Mouse (Mus musculus): ENCODE results near the gene Spata13. TPM values are rescaled to one million over a fixed set of nuclear protein-coding genes. Genes with fewer than 3 reads are reported as not detected.

The Spata13 gene
- polyA plus RNA-seq, 1 experiment = 21.6 TPM

- Histone ChIP-seq H3K4me3 (ENCODE audit: low read depth, low read length) (no peak overlapping the region), H3K27me3 (ENCODE audit: control insufficient read depth, insufficient read depth, low read length) (no peaks in the 10 kb centered on the region), H3K27ac (ENCODE audit: insufficient read depth, low read depth, low read length) (no peak overlapping the region), H3K4me1 (ENCODE audit: control insufficient read depth, insufficient read depth, insufficient read length, low read length) (peaks cover 5% of the 10 kb centered on the region), H3K36me3 (ENCODE audit: control insufficient read depth, insufficient read depth, low read length) (peaks cover 6% of the 10 kb centered on the region; the same call in 1 of the 2 replicates)
- WGBS = 36% methylated on average over 7 of the region's 7 CpGs
- TF ChIP-seq CTCF (IDR thresholded peaks at IDR 0.05; ENCODE audit: extremely low read depth, insufficient read length, insufficient replicate concordance, low read depth, low read length) (peak; percentile 66; the same call in 1 of the 2 replicates), POLR2A (IDR thresholded peaks at IDR 0.05; ENCODE audit: low read depth, low read length) (no peak)
Measured at GRCm38 (mm10) chr14:60688509-60689205, 54.9 kb downstream of the Spata13 start.

DNA sequence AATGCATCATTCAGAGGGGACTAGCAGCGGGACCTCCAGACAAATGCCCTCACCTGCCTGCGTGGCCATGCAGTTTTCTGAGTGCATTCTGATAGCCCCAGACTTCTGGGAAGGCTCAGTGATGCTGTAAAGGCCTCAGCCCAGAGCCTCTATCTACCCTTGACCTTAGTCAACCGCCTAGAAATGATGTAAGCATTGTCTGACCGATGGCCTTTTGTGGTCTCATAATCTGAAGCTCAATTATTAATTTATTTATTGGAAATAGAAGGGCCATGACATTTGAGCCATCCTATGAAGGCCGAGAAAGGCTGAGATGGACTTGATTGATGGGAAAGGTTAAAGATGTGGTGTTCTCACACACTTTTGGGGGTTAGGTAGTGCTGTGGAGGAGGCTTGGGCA lies 56.0 kb downstream of the Spata13 start:
- Histone ChIP-seq H3K4me3 (ENCODE audit: low read depth, low read length) (no peak overlapping the region), H3K36me3 (ENCODE audit: control insufficient read depth, insufficient read depth, low read length) (peaks cover 9% of the 10 kb centered on the region; the same call in 1 of the 2 replicates), H3K4me1 (ENCODE audit: control insufficient read depth, insufficient read depth, insufficient read length, low read length) (no peaks in the 10 kb centered on the region), H3K27me3 (ENCODE audit: control insufficient read depth, insufficient read depth, low read length) (no peaks in the 10 kb centered on the region), H3K27ac (ENCODE audit: insufficient read depth, low read depth, low read length) (no peak overlapping the region)
- WGBS = 88% methylated on average over 5 of the region's 5 CpGs
- no peak for TF ChIP-seq POLR2A (IDR thresholded peaks at IDR 0.05; ENCODE audit: low read depth, low read length)
- no peak for TF ChIP-seq CTCF (IDR thresholded peaks at IDR 0.05; ENCODE audit: extremely low read depth, insufficient read length, insufficient replicate concordance, low read depth, low read length)

DNA sequence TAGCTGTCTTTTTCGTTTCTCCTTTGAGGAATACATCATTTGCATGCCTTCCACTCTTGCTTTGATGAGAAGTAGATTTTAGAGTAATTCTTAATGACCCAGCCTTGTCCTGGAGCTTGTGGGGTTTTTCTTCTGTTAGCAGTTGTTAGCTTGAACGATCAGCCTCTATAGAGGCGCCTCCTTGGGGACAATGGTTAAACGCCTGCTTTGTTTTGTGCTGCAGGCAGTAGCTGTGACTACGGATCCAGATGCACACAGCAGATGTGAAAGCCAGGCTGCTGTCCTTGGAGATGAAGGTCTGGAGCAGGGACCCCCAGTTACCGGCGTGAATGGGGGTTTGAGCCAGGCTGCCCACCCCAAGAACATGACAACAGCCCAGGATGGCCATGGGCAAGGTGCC lies 56.8 kb downstream of the Spata13 start:
- no peak overlapping the region for H3K4me3 ChIP-seq (ENCODE audit: low read depth, low read length)
- no peak for TF ChIP-seq CTCF (IDR thresholded peaks at IDR 0.05; ENCODE audit: extremely low read depth, insufficient read length, insufficient replicate concordance, low read depth, low read length)
- TF ChIP-seq POLR2A (IDR thresholded peaks at IDR 0.05; ENCODE audit: low read depth, low read length) = no peak
- H3K36me3 ChIP-seq (ENCODE audit: control insufficient read depth, insufficient read depth, low read length) = peaks cover 9% of the 10 kb centered on the region; the same call in 1 of the 2 replicates
- no peaks in the 10 kb centered on the region for H3K27me3 ChIP-seq (ENCODE audit: control insufficient read depth, insufficient read depth, low read length)
- H3K4me1 ChIP-seq (ENCODE audit: control insufficient read depth, insufficient read depth, insufficient read length, low read length) = no peaks in the 10 kb centered on the region
- WGBS = 89% methylated on average over 7 of the region's 7 CpGs
- H3K27ac ChIP-seq (ENCODE audit: insufficient read depth, low read depth, low read length) = no peak overlapping the region

GRCm38 (mm10) chr14:60693122-60693536 lies 59.3 kb downstream of the Spata13 start:
- peaks cover 11% of the 10 kb centered on the region; the same call in 1 of the 2 replicates for H3K4me1 ChIP-seq (ENCODE audit: control insufficient read depth, insufficient read depth, insufficient read length, low read length)
- TF ChIP-seq CTCF (IDR thresholded peaks at IDR 0.05; ENCODE audit: extremely low read depth, insufficient read length, insufficient replicate concordance, low read depth, low read length) = no peak
- no peak for TF ChIP-seq POLR2A (IDR thresholded peaks at IDR 0.05; ENCODE audit: low read depth, low read length)
- H3K36me3 ChIP-seq (ENCODE audit: control insufficient read depth, insufficient read depth, low read length) = peaks cover 9% of the 10 kb centered on the region; the same call in 1 of the 2 replicates
- H3K27me3 ChIP-seq (ENCODE audit: control insufficient read depth, insufficient read depth, low read length) = no peaks in the 10 kb centered on the region
- H3K4me3 ChIP-seq (ENCODE audit: low read depth, low read length) = no peak overlapping the region
- 43% methylated on average over 11 of the region's 11 CpGs for WGBS
- H3K27ac ChIP-seq (ENCODE audit: insufficient read depth, low read depth, low read length) = no peak overlapping the region

- peaks cover 9% of the 10 kb centered on the region; the same call in 1 of the 2 replicates for H3K36me3 ChIP-seq (ENCODE audit: control insufficient read depth, insufficient read depth, low read length)
- WGBS = 70% methylated on average over 5 of the region's 5 CpGs
- peaks cover 11% of the 10 kb centered on the region; the same call in 1 of the 2 replicates for H3K4me1 ChIP-seq (ENCODE audit: control insufficient read depth, insufficient read depth, insufficient read length, low read length)
- TF ChIP-seq CTCF (IDR thresholded peaks at IDR 0.05; ENCODE audit: extremely low read depth, insufficient read length, insufficient replicate concordance, low read depth, low read length) (no peak), POLR2A (IDR thresholded peaks at IDR 0.05; ENCODE audit: low read depth, low read length) (no peak)
- no peak overlapping the region for H3K27ac ChIP-seq (ENCODE audit: insufficient read depth, low read depth, low read length)
- H3K27me3 ChIP-seq (ENCODE audit: control insufficient read depth, insufficient read depth, low read length) = no peaks in the 10 kb centered on the region
- no peak overlapping the region for H3K4me3 ChIP-seq (ENCODE audit: low read depth, low read length)
Measured at GRCm38 (mm10) chr14:60693666-60694065, 59.9 kb downstream of the Spata13 start.

GRCm38 (mm10) chr14:60694215-60694997 lies 60.6 kb downstream of the Spata13 start:
- Histone ChIP-seq H3K36me3 (ENCODE audit: control insufficient read depth, insufficient read depth, low read length) (peaks cover 9% of the 10 kb centered on the region; the same call in 1 of the 2 replicates), H3K4me3 (ENCODE audit: low read depth, low read length) (no peak overlapping the region), H3K27me3 (ENCODE audit: control insufficient read depth, insufficient read depth, low read length) (no peaks in the 10 kb centered on the region), H3K4me1 (ENCODE audit: control insufficient read depth, insufficient read depth, insufficient read length, low read length) (peaks cover 11% of the 10 kb centered on the region; the same call in 1 of the 2 replicates), H3K27ac (ENCODE audit: insufficient read depth, low read depth, low read length) (no peak overlapping the region)
- TF ChIP-seq POLR2A (IDR thresholded peaks at IDR 0.05; ENCODE audit: low read depth, low read length) = no peak
- TF ChIP-seq CTCF (IDR thresholded peaks at IDR 0.05; ENCODE audit: extremely low read depth, insufficient read length, insufficient replicate concordance, low read depth, low read length) = no peak
- WGBS = 67% methylated on average over 14 of the region's 14 CpGs

- Histone ChIP-seq H3K4me1 (ENCODE audit: control insufficient read depth, insufficient read depth, insufficient read length, low read length) (peaks cover 12% of the 10 kb centered on the region; the same call in 1 of the 2 replicates), H3K27me3 (ENCODE audit: control insufficient read depth, insufficient read depth, low read length) (no peaks in the 10 kb centered on the region), H3K4me3 (ENCODE audit: low read depth, low read length) (no peak overlapping the region), H3K36me3 (ENCODE audit: control insufficient read depth, insufficient read depth, low read length) (peaks cover 4% of the 10 kb centered on the region; the same call in 1 of the 2 replicates), H3K27ac (ENCODE audit: insufficient read depth, low read depth, low read length) (0 out of 2 replicates have a peak overlapping the region, but pooled peaks have one; percentile 20)
- WGBS = 46% methylated on average over 8 of the region's 8 CpGs
- TF ChIP-seq POLR2A (IDR thresholded peaks at IDR 0.05; ENCODE audit: low read depth, low read length) (no peak), CTCF (IDR thresholded peaks at IDR 0.05; ENCODE audit: extremely low read depth, insufficient read length, insufficient replicate concordance, low read depth, low read length) (no peak)
Measured at GRCm38 (mm10) chr14:60697351-60697750, 63.5 kb downstream of the Spata13 start.
